Mouse (Mus musculus) olfactory bulb, adult 2 months (tissue): ENCODE data around the gene Slc35c1. TPM values are rescaled to one million over a fixed set of nuclear protein-coding genes. Genes with fewer than 3 reads are reported as not detected.
"Not testable (repeated sequence)": the region's sequence is repeated elsewhere in the genome, so short reads cannot be mapped to it uniquely, and the experiment has no call there.

Experiments used
- H3K27ac ChIP-seq: fragments of 200-500 bp; 2 replicates; pipeline ENCODE4 v1.5.1; 2012; ENCODE audit warnings: low read depth, low read length; ENCODE audit not compliant: insufficient read depth
- H3K4me1 ChIP-seq: fragments of 200-500 bp; 2 replicates; pipeline ENCODE4 v1.6.1; 2012; ENCODE audit warnings: low read length; ENCODE audit not compliant: control insufficient read depth, insufficient read depth
- H3K4me3 ChIP-seq: fragments of 200-500 bp; 2 replicates; pipeline ENCODE4 v1.5.1; 2012; ENCODE audit warnings: mild to moderate bottlenecking, low read depth, low read length, moderate library complexity; ENCODE audit not compliant: insufficient read depth
- CTCF ChIP-seq: fragments of 200-500 bp; IDR thresholded peaks from 2 replicates; pipeline ENCODE4 v1.5.1; 2012; ENCODE audit warnings: low read depth, mild to moderate bottlenecking, low read length, moderate library complexity; ENCODE audit not compliant: insufficient read depth
- POLR2A ChIP-seq: fragments of 200-500 bp; IDR thresholded peaks from 2 replicates; pipeline ENCODE4 v1.6.1; 2012; ENCODE audit warnings: mild to moderate bottlenecking, low read depth, low read length, moderate library complexity; ENCODE audit not compliant: insufficient read depth
- WGBS: fragments of 180-500 bp; shearing (Covaris S2); methylation state at CpG from one replicate; pipeline ENCODE4 v1.1.7; 2018; 5-methylcytosine and 5-hydroxymethylcytosine counted together
- polyA plus RNA-seq: library from polyadenylated mRNA; stranded (reverse); fragments of >200 nt; gene quantifications from 2 replicates; pipeline ENCODE4 v1.2.4, GENCODE M21; 2012; ENCODE audit warnings: low replicate concordance; ENCODE audit not compliant: missing spikeins, insufficient read depth, insufficient read length

The Slc35c1 gene
- polyA plus RNA-seq, 1 experiment = not detected

DNA sequence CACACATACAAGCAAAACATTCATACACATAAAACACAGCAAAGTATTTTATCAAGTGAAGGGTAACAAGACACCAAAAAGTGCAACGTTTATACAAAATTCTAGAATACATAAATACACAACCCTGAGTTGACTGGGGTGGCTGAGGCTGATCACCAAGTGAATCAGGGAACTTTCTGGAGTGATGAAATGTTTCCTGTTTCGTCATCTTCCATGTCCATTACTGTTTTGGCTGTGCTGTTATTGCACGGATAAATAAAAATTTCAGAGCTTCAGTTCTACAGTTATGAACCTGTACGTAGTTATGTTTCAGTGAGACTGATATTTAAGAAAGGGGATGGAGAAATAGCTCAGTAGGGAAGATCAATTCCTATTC is 18.0 kb upstream of the Slc35c1 start:
- Histone ChIP-seq H3K27ac (no peak overlapping the region), H3K4me1 (peaks cover 8% of the 10 kb centered on the region), H3K4me3 (no peak overlapping the region)
- TF ChIP-seq POLR2A (no peak), CTCF (no peak)
- WGBS = 71% methylated on average over 4 of the region's 4 CpGs

DNA sequence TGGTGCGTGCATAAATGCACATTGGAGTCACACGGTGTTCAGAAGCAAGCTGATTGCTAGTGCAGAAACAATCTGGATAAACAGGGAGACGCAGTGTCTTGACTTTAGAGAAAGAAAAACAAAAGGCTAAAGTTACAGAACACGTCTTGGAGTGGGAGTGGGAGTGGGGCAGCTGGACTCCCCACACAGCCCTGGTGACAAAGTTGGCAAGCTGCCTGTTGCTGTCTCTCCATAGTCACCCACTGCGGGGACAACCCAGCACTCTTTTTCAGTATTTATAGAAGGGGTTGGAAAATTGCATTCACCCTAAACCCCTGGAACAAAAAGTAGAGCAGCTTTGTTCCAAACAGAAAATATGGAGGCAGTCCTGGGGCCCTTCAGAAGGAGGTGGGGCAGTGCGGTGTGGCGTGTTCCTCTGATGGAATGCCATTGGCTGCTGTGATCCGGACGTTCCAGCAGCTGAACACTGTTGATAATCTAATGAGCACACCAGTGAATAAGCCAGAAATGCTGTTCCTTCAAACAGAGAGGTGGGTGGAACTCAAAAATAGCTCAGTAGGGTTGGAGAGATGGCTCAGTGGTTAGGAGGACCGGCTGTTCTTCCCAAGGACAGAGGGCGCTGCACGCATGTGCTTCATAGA is 17.5 kb upstream of the Slc35c1 start:
- Histone ChIP-seq H3K4me3 (no peak overlapping the region), H3K4me1 (peaks cover 8% of the 10 kb centered on the region), H3K27ac (peak overlapping the region; percentile 31; the same call in 1 of the 2 replicates)
- TF ChIP-seq CTCF (no peak), POLR2A (no peak)
- WGBS = 21% methylated on average over 12 of the region's 12 CpGs

DNA sequence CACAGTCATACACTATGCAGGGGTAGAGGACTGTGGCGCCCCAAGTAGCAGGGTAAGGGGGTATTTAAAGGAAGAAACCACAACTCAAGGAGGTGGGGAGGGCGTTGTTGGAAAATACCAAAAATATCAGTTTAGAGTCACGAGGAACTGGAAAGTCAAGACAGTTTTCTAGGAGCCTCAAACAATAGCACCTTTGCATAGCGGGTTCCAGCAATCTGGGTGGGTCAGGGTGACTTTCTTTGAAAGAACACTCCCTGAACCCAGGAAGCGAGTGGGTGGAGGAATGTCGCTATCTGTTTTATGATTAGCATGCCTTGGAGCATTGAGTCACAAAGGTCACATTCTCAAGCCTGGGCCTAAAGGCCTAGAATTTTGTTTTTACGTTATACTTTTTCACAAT is 16.2 kb upstream of the Slc35c1 start:
- WGBS = 84% methylated on average over 7 of the region's 7 CpGs
- H3K4me1 ChIP-seq, H3K27ac ChIP-seq, H3K4me3 ChIP-seq: not testable (repeated sequence)

DNA sequence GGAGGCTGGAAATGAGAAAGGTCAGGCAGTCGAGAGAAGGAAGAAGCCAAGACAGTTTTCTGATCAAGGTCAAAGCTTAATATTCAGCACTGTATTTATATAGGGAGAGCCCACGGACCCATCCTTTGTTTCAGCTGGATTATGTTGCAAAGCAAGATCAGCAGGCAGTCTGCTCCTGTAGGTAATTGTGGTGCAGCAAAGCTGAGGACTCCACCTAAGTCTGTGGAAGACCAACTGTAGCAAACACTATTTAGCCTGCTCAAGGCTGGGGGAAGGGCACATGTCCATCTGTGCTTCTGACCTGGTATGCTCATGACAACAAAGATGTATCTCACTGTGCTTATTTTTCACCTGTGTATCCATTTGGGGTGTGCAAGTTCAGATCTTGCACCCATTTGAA is 15.4 kb upstream of the Slc35c1 start:
- peaks cover 8% of the 10 kb centered on the region for H3K4me1 ChIP-seq
- 62% methylated on average over 2 of the region's 2 CpGs for WGBS
- no peak overlapping the region for H3K4me3 ChIP-seq
- H3K27ac ChIP-seq = no peak overlapping the region
- TF ChIP-seq POLR2A = no peak
- TF ChIP-seq CTCF = no peak

DNA sequence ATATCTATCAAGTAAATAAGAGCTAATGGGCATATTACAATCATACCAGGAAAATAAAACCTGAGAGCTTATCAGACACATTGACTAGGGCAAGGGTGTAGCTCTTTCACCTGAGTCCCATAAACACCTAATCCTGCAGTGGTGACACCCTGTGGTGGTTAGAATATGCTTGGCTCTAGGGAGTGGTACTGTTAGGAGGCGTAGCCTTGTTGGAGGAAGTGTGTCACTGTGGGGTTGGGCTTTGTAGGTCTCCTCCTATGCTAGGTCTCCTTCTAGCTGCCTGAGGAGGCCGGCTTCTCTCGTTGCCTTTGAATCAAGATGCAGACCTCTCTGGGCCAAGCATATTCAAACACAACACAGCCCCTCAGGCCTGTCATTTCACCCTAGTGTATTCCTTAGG is 14.6 kb upstream of the Slc35c1 start:
- no peak overlapping the region for H3K4me3 ChIP-seq
- 85% methylated on average over 3 of the region's 3 CpGs for WGBS
- TF ChIP-seq POLR2A (no peak), CTCF (no peak)
- H3K4me1 ChIP-seq = peaks cover 8% of the 10 kb centered on the region
- no peak overlapping the region for H3K27ac ChIP-seq

DNA sequence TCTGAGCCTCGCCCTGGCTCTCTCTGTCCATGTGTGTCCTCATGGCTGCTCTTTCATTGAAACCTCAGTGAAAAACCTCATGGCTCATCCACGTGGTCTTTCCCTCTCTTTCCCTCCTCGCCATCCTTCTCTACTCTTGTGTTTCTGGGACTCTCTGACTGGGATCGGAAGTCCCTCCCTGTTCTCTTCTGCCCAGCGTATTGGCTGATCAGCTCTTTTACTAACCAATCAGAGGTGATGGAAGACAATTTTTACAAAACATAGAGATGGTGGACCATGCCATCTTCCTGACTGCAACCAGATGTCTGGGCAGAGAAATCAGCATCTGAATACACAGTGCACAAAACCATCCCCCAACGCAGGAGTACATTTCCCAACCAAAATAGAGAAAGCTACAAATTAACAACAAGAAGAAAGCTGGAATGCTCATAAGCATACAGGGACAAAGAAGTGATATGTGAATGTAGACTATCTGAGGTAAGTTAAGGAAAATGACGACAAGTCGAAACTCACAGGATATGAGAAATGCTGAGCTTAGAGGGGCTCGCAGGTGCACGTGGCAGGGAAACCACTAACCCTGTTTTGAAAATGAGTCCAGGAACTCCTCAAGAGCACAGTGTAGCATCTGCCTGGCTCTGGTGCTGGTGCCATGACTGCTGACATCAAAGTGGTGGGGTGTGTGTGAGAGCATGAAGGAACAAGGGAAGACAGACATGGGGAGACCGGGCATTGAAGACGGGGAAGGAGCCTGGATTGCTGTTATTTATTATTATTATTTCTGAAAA is 11.7 kb upstream of the Slc35c1 start:
- no peaks in the 10 kb centered on the region for H3K4me1 ChIP-seq
- TF ChIP-seq POLR2A = no peak
- TF ChIP-seq CTCF = no peak
- no peak overlapping the region for H3K4me3 ChIP-seq
- no peak overlapping the region for H3K27ac ChIP-seq
- 88% methylated on average over 12 of the region's 12 CpGs for WGBS

DNA sequence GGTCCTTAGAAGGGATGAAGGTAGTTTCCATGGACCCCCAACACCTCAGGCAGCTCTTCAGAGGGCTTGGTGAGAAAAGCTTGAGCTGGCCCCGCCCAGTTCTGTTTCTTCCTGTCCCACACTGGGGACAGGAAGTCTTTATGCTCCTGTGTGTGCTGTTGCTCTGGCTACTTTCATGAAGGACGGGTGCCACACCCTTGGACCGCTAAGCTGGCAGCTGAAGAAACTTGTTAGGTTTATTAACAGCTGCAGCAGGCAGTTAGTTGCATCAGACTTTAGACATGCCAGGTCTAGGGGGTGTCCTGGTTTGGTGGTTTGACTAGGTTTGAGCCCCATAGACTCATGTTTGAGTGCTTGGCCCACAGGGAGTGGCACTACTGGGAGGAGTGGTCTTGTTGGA is 4.4 kb upstream of the Slc35c1 start:
- 87% methylated on average over 3 of the region's 3 CpGs for WGBS
- TF ChIP-seq CTCF (no peak), POLR2A (no peak)
- Histone ChIP-seq H3K27ac (no peak overlapping the region), H3K4me1 (peaks cover 8% of the 10 kb centered on the region), H3K4me3 (no peak overlapping the region)

DNA sequence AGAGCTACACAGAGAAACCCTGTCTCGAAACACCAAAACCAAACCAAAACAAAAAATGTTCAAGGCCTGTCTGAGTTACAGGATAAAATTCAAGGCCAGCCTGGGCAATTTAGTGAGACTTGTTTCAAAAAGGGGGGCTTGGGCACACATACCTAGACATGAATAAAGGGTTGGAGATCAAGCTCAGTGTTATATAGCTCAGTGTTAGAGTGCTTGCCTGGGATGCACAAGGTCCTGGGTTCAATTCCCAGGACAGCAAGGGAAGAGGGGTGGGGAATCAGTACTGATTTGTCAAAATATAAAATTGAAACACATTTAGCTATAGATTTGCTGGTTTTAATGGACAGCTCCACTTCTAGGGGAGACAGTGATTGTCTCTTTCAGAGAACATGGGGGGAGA is 877 bp upstream of the Slc35c1 start:
- 100% methylated on average over 1 of the region's 1 CpGs for WGBS

DNA sequence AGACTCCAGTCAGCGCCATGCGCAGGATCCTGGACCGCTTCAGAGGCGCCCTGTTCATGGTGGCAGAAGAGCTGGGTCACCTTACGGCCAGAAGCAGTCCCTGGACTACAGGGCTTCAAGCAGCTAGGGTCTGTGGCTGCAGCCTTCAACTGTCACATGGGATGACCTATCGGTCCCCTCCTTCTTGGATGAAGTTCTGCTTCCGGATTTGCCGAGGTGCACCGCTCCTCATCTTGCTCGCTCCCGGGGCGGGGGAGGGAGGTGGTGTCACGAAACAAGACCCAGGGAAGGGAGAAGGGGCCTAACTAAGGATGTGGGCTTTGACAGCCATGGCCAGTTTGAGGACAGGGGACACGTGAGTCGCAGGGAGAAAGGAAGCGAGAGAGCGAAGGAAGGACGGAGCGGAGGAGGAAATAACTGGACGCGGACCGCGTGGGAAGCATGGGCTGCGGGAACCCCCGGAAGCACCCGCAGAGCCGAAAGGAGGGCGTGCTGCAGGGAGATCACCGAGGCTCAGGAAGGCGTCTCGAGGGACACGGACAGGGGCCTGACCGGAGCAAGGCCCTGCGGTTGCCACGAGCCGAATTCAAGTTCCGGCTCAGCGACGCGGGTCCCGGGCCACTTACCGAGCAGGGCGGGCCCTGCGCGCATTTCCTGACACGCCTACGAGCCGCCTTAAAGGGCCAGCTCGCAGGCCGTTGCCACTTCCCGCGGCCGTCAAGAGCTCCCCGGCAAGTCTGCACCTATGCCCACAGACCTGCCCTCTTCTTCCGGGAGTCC is 1.0 kb downstream of the Slc35c1 start:
- TF ChIP-seq CTCF = no peak
- TF ChIP-seq POLR2A = peak; percentile 49
- under 1% methylated on average over 55 of the region's 55 CpGs for WGBS
- H3K4me1 ChIP-seq = peaks cover 40% of the 10 kb centered on the region
- peak overlapping the region; percentile 62 for H3K27ac ChIP-seq
- H3K4me3 ChIP-seq = peak overlapping the region; percentile 95

More for the DNA sequence above, 877 bp upstream of the Slc35c1 start:
- H3K4me1 ChIP-seq = peaks cover 29% of the 10 kb centered on the region
- H3K4me3 ChIP-seq = no peak overlapping the region
- H3K27ac ChIP-seq = no peak overlapping the region
- TF ChIP-seq CTCF (no peak), POLR2A (no peak)
